ENCODE assay signal across 2 mouse cellular contexts in the genomic region with DNA sequence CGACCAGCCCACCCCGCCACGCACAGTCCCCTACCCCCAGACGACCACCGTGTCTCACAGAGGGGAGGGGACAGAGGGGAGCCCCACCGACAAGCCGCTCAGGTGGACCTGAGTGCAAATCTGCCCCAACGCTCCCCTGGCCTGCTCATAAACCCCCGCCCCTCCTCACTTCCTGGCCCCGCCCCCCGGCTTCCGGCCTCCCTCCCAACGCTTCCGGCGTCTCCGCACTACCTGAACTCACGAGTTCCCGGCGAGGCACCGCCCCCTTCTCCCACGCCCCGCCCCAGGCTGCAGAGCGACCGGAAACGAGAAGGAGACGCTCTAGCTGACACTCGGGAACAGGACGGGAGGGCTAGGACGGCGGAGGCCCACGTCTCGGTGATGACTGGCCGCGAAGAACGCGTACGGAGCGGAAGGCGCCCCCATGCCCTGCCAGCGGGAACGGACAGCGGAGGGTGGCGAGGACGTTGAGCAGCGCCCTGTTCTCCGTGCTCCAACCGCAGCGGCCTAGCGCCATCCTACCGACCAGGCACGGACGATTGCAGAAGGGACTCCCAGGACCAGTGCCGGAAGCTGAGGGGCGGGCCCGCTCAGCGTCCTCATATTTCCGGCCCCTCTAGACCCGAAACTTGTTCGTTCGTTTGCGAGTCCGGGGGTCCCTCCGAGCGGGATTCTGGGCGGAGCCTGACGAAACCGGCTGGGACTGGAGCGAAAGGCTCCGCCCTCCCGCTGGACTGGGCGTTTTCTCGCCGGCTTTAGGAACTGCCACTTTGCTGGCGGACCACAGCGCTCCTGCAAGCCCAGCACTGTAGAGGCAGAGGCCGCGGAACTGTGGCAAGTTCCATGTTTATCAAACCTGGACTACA.
TF ChIP-seq lines count a peak whose summit lies in the region.

Gene Trim41, minus strand, starts transcription at position 554 of the 866 bp plus-strand sequence.

TF ChIP-seq in C2C12, 6 proteins besides CTCF, POLR2A, EP300 and RAD21 (continued from another document):
- no peak for TF ChIP-seq USF1 (IDR thresholded peaks at IDR 0.05; ENCODE audit: low read depth)

TF ChIP-seq in myocyte, 11 proteins besides CTCF, POLR2A, EP300 and RAD21 (continued from another document):
- TF ChIP-seq MYOD1 (IDR thresholded peaks at IDR 0.05; ENCODE audit: control insufficient read depth in 1 of 3, insufficient read length in 2 of 3, low read depth in 2 of 3) (peak in 1 of 3 experiments; percentile 38), MYOG (IDR thresholded peaks at IDR 0.05; ENCODE audit: control insufficient read depth in 1 of 3, insufficient read depth in 1 of 3, insufficient read length in 2 of 3, low read depth in 2 of 3) (peak in 1 of 3 experiments; percentile 52), TCF3 (IDR thresholded peaks at IDR 0.05; ENCODE audit: insufficient read length, low read depth) (no peak), POLR2AphosphoS2 (IDR thresholded peaks at IDR 0.05; ENCODE audit: insufficient read length, low read depth) (peak; percentile 94), SRF (IDR thresholded peaks at IDR 0.05; ENCODE audit: control insufficient read depth, insufficient read length, low read depth) (peak; percentile 48)
TF ChIP-seq in myocyte: peak in this region for 5.
